Mouse (Mus musculus) forebrain, embryonic 16.5 days (tissue): ENCODE measurements around the gene Atp6ap1l. TPM values are rescaled to one million over a fixed set of nuclear protein-coding genes. Genes with fewer than 3 reads are reported as not detected.
"Not testable (repeated sequence)": the region's sequence is repeated elsewhere in the genome, so short reads cannot be mapped to it uniquely, and the experiment has no call there.

Experiments
- ATAC-seq: fragments of 200-750 bp; cut with Nextera tagmentation; 2 replicates; pipeline ENCODE4 v1.8.0; 2017; ENCODE audit warnings: mild to moderate bottlenecking, moderate library complexity
- H3K27ac ChIP-seq: fragments of 300-500 bp; sonication (generic); 2 replicates; pipeline ENCODE4 v1.5.1; 2014; ENCODE audit warnings: low read length, control low read depth
- H3K27me3 ChIP-seq: fragments of 300-500 bp; sonication (generic); replicated peaks from 2 replicates; pipeline ENCODE4 v1.6.1; 2014; ENCODE audit warnings: low read length; ENCODE audit not compliant: control insufficient read depth, insufficient read depth
- H3K36me3 ChIP-seq: fragments of 300-500 bp; sonication (generic); 2 replicates; pipeline ENCODE4 v1.6.1; 2014; ENCODE audit not compliant: control insufficient read depth, insufficient read depth
- H3K4me1 ChIP-seq: fragments of 300-500 bp; sonication (generic); replicated peaks from 2 replicates; pipeline ENCODE4 v1.6.1; 2014; ENCODE audit warnings: low read length; ENCODE audit not compliant: control insufficient read depth, insufficient read depth
- H3K4me2 ChIP-seq: fragments of 300-500 bp; sonication (generic); 2 replicates; pipeline ENCODE4 v1.6.1; 2014; ENCODE audit warnings: mild to moderate bottlenecking, low read length, control low read depth
- H3K4me3 ChIP-seq: fragments of 300-500 bp; sonication (generic); replicated peaks from 2 replicates; pipeline ENCODE4 v1.5.1; 2014; ENCODE audit warnings: mild to moderate bottlenecking, low read length, control low read depth
- H3K9ac ChIP-seq: fragments of 300-500 bp; sonication (generic); replicated peaks from 2 replicates; pipeline ENCODE4 v1.6.1; 2014; ENCODE audit warnings: low read depth, low read length, control low read depth
- H3K9me3 ChIP-seq: fragments of 300-500 bp; sonication (generic); 2 replicates; pipeline ENCODE4 v1.6.1; 2016; ENCODE audit warnings: low read length; ENCODE audit not compliant: control insufficient read depth
- WGBS: fragments of 180-500 bp; shearing (Covaris S2); extraction: QIAGEN DNeasy Blood & Tissue Kit; methylation state at CpG from one replicate; pipeline ENCODE4 v1.1.7; 2014; 5-methylcytosine and 5-hydroxymethylcytosine counted together
- polyA plus RNA-seq: library from polyadenylated mRNA; unstranded; fragments of >200 nt; fragmentation: Nextera tagmentation; extraction: Ambion mirVana; gene quantifications from 2 replicates; pipeline ENCODE4 v1.2.1, GENCODE M21; 2015

The Atp6ap1l gene
- polyA plus RNA-seq, 1 experiment from 2014 or later = 4.2 TPM

- no peak overlapping the region for H3K9ac ChIP-seq
- peaks cover 12% of the 10 kb centered on the region for H3K36me3 ChIP-seq
- whole genome bisulfite sequencing = 88% methylated on average over 5 of the region's 5 CpGs
- H3K4me2 ChIP-seq = no peak overlapping the region
- no peak overlapping the region for H3K4me3 ChIP-seq
- ATAC-seq = no peak
- no peak overlapping the region for H3K27ac ChIP-seq
- H3K9me3 ChIP-seq = no peaks in the 10 kb centered on the region
- H3K27me3 ChIP-seq = no peaks in the 10 kb centered on the region
- H3K4me1 ChIP-seq = peaks cover 6% of the 10 kb centered on the region; the same call in 1 of the 2 replicates
Observed at GRCm38 (mm10) chr13:90925191-90925590, 20.0 kb upstream of the Atp6ap1l start.

GRCm38 (mm10) chr13:90924072-90924471 lies 18.9 kb upstream of the Atp6ap1l start:
- WGBS = 48% methylated on average over 9 of the region's 9 CpGs
- no peaks in the 10 kb centered on the region for H3K27me3 ChIP-seq
- peak overlapping the region; percentile 84 for H3K4me3 ChIP-seq
- no peaks in the 10 kb centered on the region for H3K9me3 ChIP-seq
- no peak for ATAC-seq
- peak overlapping the region; percentile 68 for H3K4me2 ChIP-seq
- peaks cover 12% of the 10 kb centered on the region for H3K36me3 ChIP-seq
- H3K27ac ChIP-seq = no peak overlapping the region
- peaks cover 6% of the 10 kb centered on the region; the same call in 1 of the 2 replicates for H3K4me1 ChIP-seq
- H3K9ac ChIP-seq = peak overlapping the region; percentile 93; the same call in 1 of the 2 replicates

GRCm38 (mm10) chr13:90923617-90924016 lies 18.5 kb upstream of the Atp6ap1l start:
- Histone ChIP-seq H3K36me3 (peaks cover 12% of the 10 kb centered on the region), H3K4me2 (peak overlapping the region; percentile 68), H3K4me3 (peak overlapping the region; percentile 84), H3K9ac (peak overlapping the region; percentile 93)
- WGBS = 1% methylated on average over 13 of the region's 13 CpGs
- not testable (repeated sequence) for H3K27ac ChIP-seq, H3K9me3 ChIP-seq, H3K4me1 ChIP-seq, ATAC-seq, H3K27me3 ChIP-seq

- peak within 1 kb of the TSS; percentile 84 for H3K4me3 ChIP-seq
- H3K27me3 ChIP-seq = no peaks in the 10 kb centered on the region
- H3K4me2 ChIP-seq = peak within 1 kb of the TSS; percentile 68
- peaks cover 6% of the 10 kb centered on the region; the same call in 1 of the 2 replicates for H3K4me1 ChIP-seq
- peak within 1 kb of the TSS; percentile 93 for H3K9ac ChIP-seq
- peak within 1 kb of the TSS; percentile 77 for H3K27ac ChIP-seq
- H3K36me3 ChIP-seq = peaks cover 12% of the 10 kb centered on the region
- ATAC-seq = peak; percentile 97
- H3K9me3 ChIP-seq = no peaks in the 10 kb centered on the region
- WGBS = under 1% methylated on average over 57 of the region's 57 CpGs
Observed at GRCm38 (mm10) chr13:90922751-90923612, 17.8 kb upstream of the Atp6ap1l start, which contains the start of gene Rps23. Gene Rps23, plus strand, starts transcription at chr13:90922958.

- 94% methylated on average over 4 of the region's 4 CpGs for WGBS
- H3K36me3 ChIP-seq = no peaks in the 10 kb centered on the region
- H3K4me3 ChIP-seq = no peak overlapping the region
- no peak overlapping the region for H3K9ac ChIP-seq
- H3K27ac ChIP-seq = no peak overlapping the region
- no peak for ATAC-seq
- peaks cover 14% of the 10 kb centered on the region for H3K4me1 ChIP-seq
- H3K4me2 ChIP-seq = no peak overlapping the region
- H3K9me3 ChIP-seq = no peaks in the 10 kb centered on the region
- no peaks in the 10 kb centered on the region for H3K27me3 ChIP-seq
Observed at GRCm38 (mm10) chr13:90914721-90915120, 9.6 kb upstream of the Atp6ap1l start.

- Histone ChIP-seq H3K9me3 (no peaks in the 10 kb centered on the region), H3K4me1 (peaks cover 14% of the 10 kb centered on the region), H3K4me2 (peak overlapping the region; percentile 26), H3K36me3 (no peaks in the 10 kb centered on the region), H3K9ac (no peak overlapping the region; the same call in 1 of the 2 replicates), H3K4me3 (no peak overlapping the region), H3K27ac (peak overlapping the region; percentile 89), H3K27me3 (no peaks in the 10 kb centered on the region)
- WGBS = 30% methylated on average over 7 of the region's 7 CpGs
- ATAC-seq = peak; percentile 39; the same call in 1 of the 2 replicates
Observed at GRCm38 (mm10) chr13:90913675-90914192, 8.6 kb upstream of the Atp6ap1l start.

GRCm38 (mm10) chr13:90912760-90913674 lies 7.9 kb upstream of the Atp6ap1l start:
- no peak overlapping the region for H3K4me3 ChIP-seq
- no peaks in the 10 kb centered on the region for H3K27me3 ChIP-seq
- H3K27ac ChIP-seq = peak overlapping the region; percentile 89
- WGBS = 33% methylated on average over 17 of the region's 17 CpGs
- ATAC-seq = peak; percentile 89
- no peak overlapping the region for H3K9ac ChIP-seq
- no peaks in the 10 kb centered on the region for H3K36me3 ChIP-seq
- H3K4me1 ChIP-seq = peaks cover 14% of the 10 kb centered on the region
- no peak overlapping the region; the same call in 1 of the 2 replicates for H3K4me2 ChIP-seq
- H3K9me3 ChIP-seq = no peaks in the 10 kb centered on the region

GRCm38 (mm10) chr13:90907376-90907775 lies 2.2 kb upstream of the Atp6ap1l start:
- H3K27me3 ChIP-seq = no peaks in the 10 kb centered on the region
- no peaks in the 10 kb centered on the region for H3K36me3 ChIP-seq
- H3K4me1 ChIP-seq = no peaks in the 10 kb centered on the region
- H3K27ac ChIP-seq = no peak overlapping the region
- 88% methylated on average over 12 of the region's 12 CpGs for WGBS
- H3K9ac ChIP-seq = no peak overlapping the region
- H3K9me3 ChIP-seq = no peaks in the 10 kb centered on the region
- no peak overlapping the region for H3K4me2 ChIP-seq
- ATAC-seq = no peak
- H3K4me3 ChIP-seq = no peak overlapping the region
